In the genomic region with DNA sequence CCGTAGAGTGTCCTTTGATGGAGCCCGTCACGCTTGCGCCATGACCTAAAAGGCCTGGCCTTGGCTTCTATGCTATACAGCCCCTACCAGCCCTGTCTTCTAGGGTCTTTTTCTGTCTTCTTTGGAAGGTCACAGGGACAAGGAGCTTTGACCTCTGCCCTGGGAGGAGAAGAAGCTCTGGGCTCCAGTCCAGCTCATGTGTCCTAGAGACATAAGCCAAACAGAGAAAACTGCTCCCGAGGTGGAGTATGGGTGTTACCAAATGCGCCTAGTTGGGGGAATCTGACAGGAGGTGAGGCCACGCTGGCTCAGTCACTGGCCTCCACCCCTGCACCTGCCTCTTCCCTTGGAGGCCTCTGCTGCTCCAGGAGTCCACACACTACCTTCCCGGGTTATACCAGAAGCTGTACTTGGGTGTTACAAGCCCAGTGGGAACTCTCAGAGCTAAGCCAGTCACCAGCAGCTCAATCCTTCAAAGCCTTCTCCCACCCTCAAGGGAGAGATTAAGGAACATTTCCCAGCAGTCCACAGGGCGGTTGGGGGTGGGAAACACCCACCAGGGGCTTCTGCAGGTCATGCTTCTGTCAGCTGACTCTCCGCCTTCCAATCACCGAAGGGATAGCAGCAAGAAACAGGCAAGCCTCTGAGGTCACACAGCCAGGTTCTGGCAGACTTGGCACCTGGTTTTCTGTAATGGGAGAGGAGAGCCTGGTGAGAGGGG, we compare ENCODE assay signal across 21 mouse cellular contexts. TPM values are rescaled to one million over a fixed set of nuclear protein-coding genes. Genes with fewer than 3 reads are reported as not detected.
DNase-seq lines count a peak whose midpoint lies in the region; ATAC-seq lines count a peak whose summit lies in the region.
"Had no signal": no experiment of that assay in that cellular context is flagged by ENCODE, and none has a peak within 500 bp of the region (broad histone marks: within the 10 kb centered on the region; RNA-seq: fewer than 3 reads in every experiment).

No protein-coding gene starts in this region.

- no peak overlapping the region for H3K4me2 ChIP-seq in hindbrain, embryonic 13.5 days
- no peak overlapping the region for H3K4me2 ChIP-seq in hindbrain, embryonic 11.5 days (replicated peaks; ENCODE audit: low read depth, low read length)
- H3K4me2 ChIP-seq in midbrain, embryonic 15.5 days: no peak overlapping the region
- H3K4me2 ChIP-seq in midbrain, embryonic 12.5 days (replicated peaks): no peak overlapping the region
- H3K4me2 ChIP-seq: embryonic facial prominence, embryonic 13.5 days; hindbrain, embryonic 12.5 days; intestine, embryonic 15.5 days; limb, embryonic 13.5 days; liver, embryonic 15.5 days had no signal

- H3K4me3 ChIP-seq in hindbrain, embryonic 13.5 days: no peak overlapping the region
- H3K4me3 ChIP-seq in hindbrain, embryonic 11.5 days (ENCODE audit: low read depth, low read length): no peak overlapping the region
- H3K4me3 ChIP-seq in midbrain, embryonic 10.5 days: no peak overlapping the region
- H3K4me3 ChIP-seq in midbrain, embryonic 15.5 days: no peak overlapping the region
- no peak overlapping the region for H3K4me3 ChIP-seq in midbrain, embryonic 12.5 days
- H3K4me3 ChIP-seq: embryonic facial prominence, embryonic 13.5 days; hindbrain, embryonic 12.5 days; intestine, embryonic 15.5 days; limb, embryonic 13.5 days; liver, embryonic 15.5 days had no signal

- H3K36me3 ChIP-seq in hindbrain, embryonic 13.5 days: peaks cover 26% of the 10 kb centered on the region
- 0 out of 2 replicates have a peak, but pooled peaks cover 3% of the 10 kb centered on the region for H3K36me3 ChIP-seq in hindbrain, embryonic 11.5 days (ENCODE audit: control insufficient read depth, insufficient read depth, low read length)
- peaks cover 89% of the 10 kb centered on the region for H3K36me3 ChIP-seq in midbrain, embryonic 10.5 days
- H3K36me3 ChIP-seq in midbrain, embryonic 15.5 days (replicated peaks): no peaks in the 10 kb centered on the region
- H3K36me3 ChIP-seq in midbrain, embryonic 12.5 days: peaks cover 71% of the 10 kb centered on the region
- H3K36me3 ChIP-seq: intestine, embryonic 15.5 days; liver, embryonic 15.5 days had no signal

- ATAC-seq in hindbrain, embryonic 13.5 days (ENCODE audit: low FRiP score): no peak
- ATAC-seq in hindbrain, embryonic 11.5 days (ENCODE audit: low FRiP score): no peak
- ATAC-seq in midbrain, embryonic 15.5 days (replicated peaks): no peak
- no peak for ATAC-seq in midbrain, embryonic 12.5 days (ENCODE audit: low FRiP score, low read depth)
- no peak for ATAC-seq in inflammation-experienced regulatory T-cells, adult 6 months
- ATAC-seq: activated CD4-positive, CD25-positive, alpha-beta regulatory T cell, adult 4 months; intestine, embryonic 15.5 days had no signal

- intact Hi-C loops in left cerebral cortex, postnatal 14 days (cut with DNase I): no loop called here

- H3K9me3 ChIP-seq in hindbrain, embryonic 13.5 days: no peaks in the 10 kb centered on the region
- H3K9me3 ChIP-seq in hindbrain, embryonic 11.5 days (ENCODE audit: control insufficient read depth, low read length): no peaks in the 10 kb centered on the region
- H3K9me3 ChIP-seq in midbrain, embryonic 10.5 days (replicated peaks): no peaks in the 10 kb centered on the region
- no peaks in the 10 kb centered on the region for H3K9me3 ChIP-seq in midbrain, embryonic 15.5 days
- no peaks in the 10 kb centered on the region for H3K9me3 ChIP-seq in midbrain, embryonic 12.5 days
- H3K9me3 ChIP-seq: embryonic facial prominence, embryonic 13.5 days; hindbrain, embryonic 12.5 days; intestine, embryonic 15.5 days; limb, embryonic 13.5 days; liver, embryonic 15.5 days had no signal

- H3K9ac ChIP-seq in hindbrain, embryonic 13.5 days: no peak overlapping the region
- H3K9ac ChIP-seq in hindbrain, embryonic 11.5 days (ENCODE audit: low read depth, low read length): no peak overlapping the region
- H3K9ac ChIP-seq in midbrain, embryonic 15.5 days: no peak overlapping the region
- no peak overlapping the region for H3K9ac ChIP-seq in midbrain, embryonic 12.5 days (replicated peaks)
- H3K9ac ChIP-seq: embryonic facial prominence, embryonic 13.5 days; hindbrain, embryonic 12.5 days; intestine, embryonic 15.5 days; limb, embryonic 13.5 days; liver, embryonic 15.5 days had no signal

- peaks cover 58% of the 10 kb centered on the region for H3K4me1 ChIP-seq in hindbrain, embryonic 13.5 days (replicated peaks)
- peaks cover 16% of the 10 kb centered on the region for H3K4me1 ChIP-seq in hindbrain, embryonic 11.5 days (replicated peaks; ENCODE audit: control insufficient read depth, insufficient read depth, low read length)
- H3K4me1 ChIP-seq in midbrain, embryonic 10.5 days: peaks cover 90% of the 10 kb centered on the region
- H3K4me1 ChIP-seq in midbrain, embryonic 15.5 days: peaks cover 49% of the 10 kb centered on the region
- peaks cover 66% of the 10 kb centered on the region for H3K4me1 ChIP-seq in midbrain, embryonic 12.5 days

- peak overlapping the region; percentile 30; the same call in 1 of the 2 replicates for H3K27ac ChIP-seq in hindbrain, embryonic 13.5 days
- H3K27ac ChIP-seq in hindbrain, embryonic 11.5 days (ENCODE audit: low read depth, low read length): no peak overlapping the region
- peak overlapping the region; percentile 56 for H3K27ac ChIP-seq in midbrain, embryonic 10.5 days (replicated peaks)
- H3K27ac ChIP-seq in midbrain, embryonic 15.5 days: no peak overlapping the region
- peak overlapping the region; percentile 36; the same call in 1 of the 2 replicates for H3K27ac ChIP-seq in midbrain, embryonic 12.5 days (replicated peaks)
- H3K27ac ChIP-seq: embryonic facial prominence, embryonic 13.5 days; hindbrain, embryonic 12.5 days; intestine, embryonic 15.5 days; limb, embryonic 13.5 days; liver, embryonic 15.5 days had no signal

- H3K27me3 ChIP-seq in hindbrain, embryonic 13.5 days: no peaks in the 10 kb centered on the region
- H3K27me3 ChIP-seq in hindbrain, embryonic 11.5 days (ENCODE audit: control insufficient read depth, insufficient read depth, low read length): no peaks in the 10 kb centered on the region
- no peaks in the 10 kb centered on the region for H3K27me3 ChIP-seq in midbrain, embryonic 10.5 days (ENCODE audit: low read depth, poor library complexity, severe bottlenecking)
- no peaks in the 10 kb centered on the region for H3K27me3 ChIP-seq in midbrain, embryonic 15.5 days (replicated peaks)
- H3K27me3 ChIP-seq in midbrain, embryonic 12.5 days: no peaks in the 10 kb centered on the region
- H3K27me3 ChIP-seq: embryonic facial prominence, embryonic 13.5 days; hindbrain, embryonic 12.5 days; intestine, embryonic 15.5 days; liver, embryonic 15.5 days had no signal

- WGBS in hindbrain, embryonic 13.5 days: 74% methylated on average over 11 of the region's 11 CpGs
- WGBS in hindbrain, embryonic 11.5 days: 80% methylated on average over 11 of the region's 11 CpGs
- 71% methylated on average over 11 of the region's 11 CpGs for WGBS in midbrain, embryonic 10.5 days
- 73% methylated on average over 11 of the region's 11 CpGs for WGBS in midbrain, embryonic 15.5 days
- 65% methylated on average over 11 of the region's 11 CpGs for WGBS in midbrain, embryonic 12.5 days

- no peak for DNase-seq in hindbrain, embryonic 11.5 days (ENCODE audit: low spot score)
- DNase-seq in midbrain, embryonic 10.5 days (ENCODE audit: low spot score): no peak
- peak; percentile 46 for DNase-seq in retina, postnatal 7 days (ENCODE audit: low read depth, low spot score)
- DNase-seq in left cerebral cortex, postnatal 14 days (ENCODE audit: low spot score in 2 of 2): no peak
- DNase-seq: adrenal gland, postnatal 14 days; cerebellum, adult 11 months; cerebellum, postnatal 14 days; gastrocnemius, postnatal 25 days; lung, postnatal 4 days; right cerebral cortex, adult 18-20 months had no signal

RNA-seq across cellular contexts. Expression of a gene that starts 25.1 kb away (rescaled TPM):
- 46.7 and 49.2 TPM in 2 replicates for polyA plus RNA-seq in hindbrain, embryonic 13.5 days (2015; fragmentation: Nextera tagmentation; extraction: Ambion mirVana)
- polyA plus RNA-seq in hindbrain, embryonic 11.5 days (2014; fragmentation: Nextera tagmentation; extraction: Ambion mirVana): 41.9 and 42.5 TPM in 2 replicates
- 53.0 and 63.2 TPM in 2 replicates for polyA plus RNA-seq in midbrain, embryonic 10.5 days (2016; fragmentation: Nextera tagmentation; extraction: Ambion mirVana)
- polyA plus RNA-seq in midbrain, embryonic 15.5 days (2015; fragmentation: Nextera tagmentation; extraction: Ambion mirVana): 60.1 and 64.8 TPM in 2 replicates
- polyA plus RNA-seq in midbrain, embryonic 12.5 days (2016; fragmentation: Nextera tagmentation; extraction: Ambion mirVana): 55.9 and 61.8 TPM in 2 replicates
- not detected for polyA plus RNA-seq in inflammation-experienced regulatory T-cells, adult 6 months (2017; shearing (Covaris generic))
- 10 to 100 TPM; 62.1 to 66.1 TPM for total RNA-seq in left cerebral cortex, postnatal 14 days (2021)
- total RNA-seq: neutrophil, adult 5-6 weeks had no signal
- polyA plus RNA-seq: activated CD4-positive, CD25-positive, alpha-beta regulatory T cell, adult 4 months had no signal

Comparison
In these comparisons a context has a peak if more than half of its experiments do, and no peak if none do; other contexts are left out.
1. H3K27ac ChIP-seq: peak in hindbrain, embryonic 13.5 days (single experiment), midbrain, embryonic 10.5 days (single experiment) and midbrain, embryonic 12.5 days (single experiment); none in hindbrain, embryonic 11.5 days (single experiment) and midbrain, embryonic 15.5 days (single experiment).
2. RNA of a gene that starts 25.1 kb away (polyA plus RNA-seq): 55.9 to 61.8 TPM in midbrain, embryonic 12.5 days, 60.1 to 64.8 TPM in midbrain, embryonic 15.5 days, 53.0 to 63.2 TPM in midbrain, embryonic 10.5 days, 46.7 to 49.2 TPM in hindbrain, embryonic 13.5 days and 41.9 to 42.5 TPM in hindbrain, embryonic 11.5 days; not detected in inflammation-experienced regulatory T-cells, adult 6 months; every median in the first group is over 10 times any median in the second.